Mouse (Mus musculus): ENCODE data around the gene Clcf1.

Clcf1 gene

GRCm38 (mm10) chr19:4214071-4214770 lies at the start of gene Clcf1, which contains the start of gene AC109138.7:
TSS of gene Clcf1 (plus strand) at chr19:4214238.
TSS of gene AC109138.7 (plus strand) at chr19:4214357.
- no peak for DNase-seq (ENCODE audit: low spot score in 2 of 2)

GRCm38 (mm10) chr19:4164721-4165120 lies 49.3 kb upstream of the Clcf1 start:
- DNase-seq (ENCODE audit: low spot score in 2 of 2): no peak

GRCm38 (mm10) chr19:4166678-4167476 lies 47.2 kb upstream of the Clcf1 start:
- DNase-seq (ENCODE audit: low spot score in 2 of 2): no peak

GRCm38 (mm10) chr19:4169378-4169784 lies 44.7 kb upstream of the Clcf1 start:
- DNase-seq (ENCODE audit: low spot score in 2 of 2): peak; percentile 99 to 100

GRCm38 (mm10) chr19:4169810-4170209 lies 44.2 kb upstream of the Clcf1 start:
- DNase-seq (ENCODE audit: low spot score in 2 of 2): peak in 1 of 2 experiments; percentile 58

GRCm38 (mm10) chr19:4170723-4171392 lies 43.2 kb upstream of the Clcf1 start:
- no peak for DNase-seq (ENCODE audit: low spot score in 2 of 2)

GRCm38 (mm10) chr19:4171393-4172290 lies 42.4 kb upstream of the Clcf1 start:
- DNase-seq (ENCODE audit: low spot score in 2 of 2): no peak

- no peak for DNase-seq (ENCODE audit: low spot score in 2 of 2)
These were observed 41.1 kb upstream of the Clcf1 start for GRCm38 (mm10) chr19:4172925-4173324.

- no peak for DNase-seq (ENCODE audit: low spot score in 2 of 2)
These were observed 38.6 kb upstream of the Clcf1 start, which contains the start of gene Carns1 for GRCm38 (mm10) chr19:4175368-4175947. TSS of gene Carns1 (minus strand) at chr19:4175479.

DNA sequence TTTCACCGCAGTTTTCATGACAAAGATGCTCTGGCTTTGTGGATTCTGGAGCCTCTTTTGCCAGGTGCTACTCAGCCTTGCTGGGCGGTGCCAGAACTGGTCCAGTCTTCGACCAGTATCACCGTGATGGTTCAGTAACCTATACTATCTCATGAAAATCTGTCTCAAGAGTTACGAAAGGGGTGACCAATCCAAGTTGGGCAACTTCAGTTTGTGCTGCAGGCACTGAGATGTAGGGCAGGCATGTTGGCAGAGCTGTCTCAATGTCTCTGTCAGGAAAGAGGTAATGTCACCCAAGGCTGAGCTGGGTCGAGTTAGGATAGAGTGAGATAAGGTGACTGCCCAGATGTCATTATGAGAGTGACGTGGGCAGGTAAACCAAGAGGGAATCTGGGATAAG lies 33.6 kb upstream of the Clcf1 start:
- DNase-seq (ENCODE audit: low spot score in 2 of 2): no peak

- DNase-seq (ENCODE audit: low spot score in 2 of 2): peak; percentile 79 to 89
These were observed 32.1 kb upstream of the Clcf1 start for GRCm38 (mm10) chr19:4181892-4182291.

DNA sequence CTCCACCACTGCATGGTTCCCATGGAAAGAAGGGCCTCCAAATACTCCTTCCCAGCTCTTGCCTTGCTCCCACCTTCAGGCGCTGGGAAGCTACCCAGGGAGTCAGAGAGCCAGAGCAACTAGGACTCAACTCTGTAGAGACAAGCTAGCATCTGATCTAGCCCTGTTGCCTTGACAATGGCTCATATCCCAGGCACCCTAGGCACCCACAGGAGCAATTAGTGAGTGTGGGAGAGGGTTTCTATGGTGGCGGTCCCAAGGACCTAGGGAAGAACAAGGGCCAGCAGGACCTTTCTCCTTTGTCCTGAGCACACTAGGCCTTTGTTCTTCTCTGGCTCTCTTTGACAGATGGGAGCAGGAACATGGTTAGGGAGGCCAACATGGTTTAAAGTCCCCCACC lies 30.3 kb upstream of the Clcf1 start:
- DNase-seq (ENCODE audit: low spot score in 2 of 2): no peak

DNA sequence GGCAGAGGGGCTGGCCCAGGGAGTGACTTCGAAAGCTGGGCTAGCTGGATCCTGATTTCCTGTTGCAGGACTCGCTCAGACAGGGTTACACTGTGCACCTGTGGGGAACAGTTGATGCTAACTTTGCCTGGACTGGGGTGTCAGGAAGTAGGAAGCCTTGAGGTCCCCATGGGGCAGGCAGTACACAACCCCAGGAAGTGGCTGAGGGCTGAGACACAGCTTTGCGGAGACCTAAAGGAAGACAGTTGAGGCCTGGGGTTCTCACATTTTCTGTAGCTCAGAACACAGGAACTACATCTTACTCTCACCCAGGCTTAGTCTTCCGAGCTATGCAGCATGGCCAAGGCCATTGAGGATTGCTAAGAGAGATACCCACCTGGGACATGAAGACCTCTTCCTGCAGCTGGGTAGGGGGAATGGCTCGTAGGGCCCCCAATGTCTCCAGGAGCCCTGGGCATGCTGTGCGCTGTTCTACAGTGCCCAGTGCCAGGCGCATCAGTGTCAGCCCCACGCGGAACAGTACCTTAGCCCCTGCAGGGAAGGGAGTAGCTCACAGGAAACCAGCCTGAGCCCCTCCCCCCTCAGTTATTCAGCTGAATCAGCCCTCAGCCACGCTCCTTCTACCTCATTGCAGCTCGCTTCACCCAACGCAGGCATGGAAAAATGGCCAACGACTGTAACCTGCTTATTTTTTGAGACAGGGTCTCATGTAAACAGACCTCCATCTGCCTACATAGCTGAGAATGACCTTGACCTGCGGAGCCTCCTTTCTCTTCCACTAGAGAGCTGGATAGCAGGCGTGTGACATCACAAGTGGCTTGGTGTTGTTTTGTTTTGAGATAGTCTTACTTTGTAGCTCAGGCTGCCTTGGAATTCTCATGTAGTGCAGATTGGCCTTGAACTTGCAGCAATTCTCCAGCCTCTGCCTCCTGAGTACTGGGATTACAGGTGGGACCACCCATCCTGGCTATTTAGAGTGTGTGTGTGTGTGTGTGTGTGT lies 28.8 kb upstream of the Clcf1 start:
- DNase-seq (ENCODE audit: low spot score in 2 of 2): no peak

GRCm38 (mm10) chr19:4187303-4187702 lies 26.7 kb upstream of the Clcf1 start:
- DNase-seq (ENCODE audit: low spot score in 2 of 2): no peak

GRCm38 (mm10) chr19:4189051-4189620 lies 24.9 kb upstream of the Clcf1 start:
- no peak for DNase-seq (ENCODE audit: low spot score in 2 of 2)

DNA sequence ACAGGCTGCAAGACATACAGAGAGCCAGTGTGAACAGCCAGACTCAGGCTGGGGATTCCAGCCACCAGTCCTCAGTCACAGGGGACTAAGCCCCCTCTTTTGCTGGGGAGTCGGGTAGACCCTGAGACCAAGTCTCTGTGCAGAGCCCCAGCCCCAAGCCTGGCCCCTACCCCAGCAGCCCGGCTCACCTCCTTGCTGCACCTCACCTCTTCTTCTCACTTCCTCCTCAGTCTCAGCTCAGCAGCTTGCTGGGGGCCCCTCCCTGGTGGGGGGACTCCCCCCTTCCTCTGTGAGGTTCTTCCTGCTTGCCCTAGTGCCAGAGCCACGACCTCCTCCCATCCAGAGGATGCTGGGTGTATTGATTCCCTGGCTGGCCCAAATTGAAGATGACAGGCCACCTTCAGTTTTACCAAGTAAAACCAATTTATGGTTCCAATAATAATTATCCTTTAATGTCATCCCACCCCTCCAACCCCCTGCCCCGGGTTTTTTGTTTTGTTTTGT lies 23.2 kb upstream of the Clcf1 start, which contains the start of gene Tbc1d10c:
TSS of gene Tbc1d10c (minus strand) at position 454 of the 504 bp plus-strand sequence.
- DNase-seq (ENCODE audit: low spot score in 2 of 2): no peak

DNA sequence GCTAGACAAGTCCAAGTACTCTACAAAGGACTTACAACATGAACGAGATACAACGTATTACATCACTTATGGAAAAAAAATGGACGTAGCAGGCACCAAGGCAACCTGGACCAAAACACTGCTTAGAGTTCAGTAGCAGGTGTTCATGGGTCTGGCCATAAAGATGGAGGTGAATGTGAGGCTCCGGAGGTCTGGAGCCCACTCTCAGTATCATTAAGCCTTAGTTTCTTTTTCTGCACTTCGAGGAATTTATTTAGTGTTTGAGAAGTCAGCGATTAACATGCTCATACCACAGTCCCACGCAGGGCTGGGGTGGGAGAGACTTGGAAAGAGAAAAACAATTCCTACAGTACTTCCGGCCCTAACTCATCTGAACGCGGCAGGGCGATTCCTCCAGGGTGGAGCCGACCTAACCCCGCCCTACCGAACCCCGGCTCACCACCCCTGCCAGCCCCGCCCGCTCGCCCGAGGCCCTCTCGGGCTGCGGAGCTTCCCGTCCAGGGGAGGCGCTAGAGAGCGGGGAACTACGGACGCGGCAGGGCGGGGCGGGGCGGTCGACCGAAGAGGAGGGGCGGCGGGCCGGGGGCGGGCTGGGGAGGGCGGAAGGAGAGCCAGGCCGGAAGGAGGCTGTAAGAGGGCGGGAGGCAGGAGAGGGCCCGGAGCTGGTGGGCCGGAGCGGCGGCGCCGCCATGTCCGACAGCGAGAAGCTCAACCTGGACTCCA lies 22.3 kb upstream of the Clcf1 start, which contains the start of gene Ppp1ca:
TSS of gene Ppp1ca (plus strand) at position 538 of the 723 bp plus-strand sequence.
- DNase-seq (ENCODE audit: low spot score in 2 of 2): peak; percentile 86 to 94
